Mouse (Mus musculus): ENCODE data around the gene Olfr706.
"Not testable (repeated sequence)": the region's sequence is repeated elsewhere in the genome, so short reads cannot be mapped to it uniquely, and the experiment has no call there.

The Olfr706 gene

DNA sequence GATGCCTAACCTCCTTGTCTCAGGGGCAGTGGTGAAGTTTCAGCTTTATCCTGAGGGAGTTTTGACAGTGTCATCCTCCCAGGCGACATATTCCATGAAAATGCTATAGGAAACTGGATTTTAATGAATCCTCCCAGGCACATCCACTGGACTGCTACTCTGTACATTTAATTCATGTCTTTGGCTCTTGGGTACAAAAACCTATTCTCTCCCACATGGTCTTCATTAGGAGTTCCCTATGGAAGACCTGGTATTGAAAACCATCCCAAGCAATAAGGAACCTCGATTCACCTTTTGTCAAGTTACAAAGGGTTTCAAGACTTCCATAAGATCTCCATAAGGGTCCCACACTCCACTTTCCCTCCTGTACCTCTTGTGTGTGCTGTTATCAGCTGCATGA is at the start of gene Olfr706:
Gene Olfr706, minus strand, starts transcription at position 101 of the 400 bp plus-strand sequence.
- in situ Hi-C loops (cut with MboI; ENCODE audit: low pct_unique_long_range_greater_than_20kb in 1 of 2, low sequenced_read_pairs in 2 of 2, unreplicated experiment in 1 of 2), result no loop called here

GRCm38 (mm10) chr7:106932119-106932518 is 44.2 kb upstream of the Olfr706 start, which contains the start of gene Olfr709-ps1:
Olfr709-ps1 (minus strand) TSS chr7:106932219.
- in situ Hi-C loops (cut with MboI; ENCODE audit: low pct_unique_long_range_greater_than_20kb in 1 of 2, low sequenced_read_pairs in 2 of 2, unreplicated experiment in 1 of 2), result no loop called here

DNA sequence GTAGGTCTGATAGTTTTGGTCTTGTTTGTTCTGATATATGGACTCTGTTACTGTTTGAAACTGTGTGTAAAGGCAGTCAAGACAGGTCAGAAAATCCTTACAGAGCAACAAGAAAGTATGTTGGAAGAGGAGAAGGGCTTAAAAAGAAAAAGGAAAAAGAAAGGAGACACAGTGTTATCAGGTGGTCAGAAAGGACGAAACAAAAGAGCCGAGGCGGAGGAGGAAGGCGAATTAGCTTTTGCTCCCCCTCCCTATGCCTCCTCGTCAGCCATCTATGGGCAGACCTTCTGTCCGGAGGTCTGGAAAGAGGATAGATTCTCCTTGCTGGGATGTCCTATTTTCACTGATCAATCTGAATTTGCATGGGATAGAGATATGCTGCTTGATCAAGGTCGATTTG is 33.0 kb upstream of the Olfr706 start:
- in situ Hi-C loops (cut with MboI; ENCODE audit: low pct_unique_long_range_greater_than_20kb in 1 of 2, low sequenced_read_pairs in 2 of 2, unreplicated experiment in 1 of 2), result not testable (repeated sequence)

GRCm38 (mm10) chr7:106907676-106908075 is 19.7 kb upstream of the Olfr706 start, which contains the start of gene Olfr1532-ps1:
Olfr1532-ps1 (plus strand) TSS chr7:106908001.
- in situ Hi-C loops (cut with MboI; ENCODE audit: low pct_unique_long_range_greater_than_20kb in 1 of 2, low sequenced_read_pairs in 2 of 2, unreplicated experiment in 1 of 2), result no loop called here

GRCm38 (mm10) chr7:106901141-106901540 is 13.2 kb upstream of the Olfr706 start, which contains the start of gene Olfr707:
Olfr707 (minus strand) TSS chr7:106901241.
- in situ Hi-C loops (cut with MboI; ENCODE audit: low pct_unique_long_range_greater_than_20kb in 1 of 2, low sequenced_read_pairs in 2 of 2, unreplicated experiment in 1 of 2), result not testable (repeated sequence)

DNA sequence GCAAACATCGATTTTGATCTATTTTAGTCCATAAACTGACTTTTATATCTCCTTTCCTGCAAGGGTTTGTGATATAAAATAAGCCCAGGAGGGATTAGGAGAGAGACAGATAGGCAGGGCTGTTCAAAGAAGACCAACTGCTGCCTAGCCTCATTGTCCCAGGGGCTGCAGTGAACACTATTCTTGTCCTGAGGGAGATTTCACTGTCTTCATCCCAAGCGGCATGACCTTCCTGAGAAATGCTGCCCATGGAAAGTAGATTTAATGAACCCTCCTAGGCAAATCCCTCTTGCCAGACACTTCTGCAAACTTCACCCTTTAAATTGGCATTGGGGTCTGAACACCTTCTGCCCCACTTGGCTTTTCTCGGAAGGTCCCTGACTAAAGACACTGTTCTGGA is 11.2 kb downstream of the Olfr706 start, which contains the start of gene Olfr705:
Gene Olfr705, minus strand, starts transcription at position 101 of the 400 bp plus-strand sequence.
- in situ Hi-C loops (cut with MboI; ENCODE audit: low pct_unique_long_range_greater_than_20kb in 1 of 2, low sequenced_read_pairs in 2 of 2, unreplicated experiment in 1 of 2), result no loop called here

DNA sequence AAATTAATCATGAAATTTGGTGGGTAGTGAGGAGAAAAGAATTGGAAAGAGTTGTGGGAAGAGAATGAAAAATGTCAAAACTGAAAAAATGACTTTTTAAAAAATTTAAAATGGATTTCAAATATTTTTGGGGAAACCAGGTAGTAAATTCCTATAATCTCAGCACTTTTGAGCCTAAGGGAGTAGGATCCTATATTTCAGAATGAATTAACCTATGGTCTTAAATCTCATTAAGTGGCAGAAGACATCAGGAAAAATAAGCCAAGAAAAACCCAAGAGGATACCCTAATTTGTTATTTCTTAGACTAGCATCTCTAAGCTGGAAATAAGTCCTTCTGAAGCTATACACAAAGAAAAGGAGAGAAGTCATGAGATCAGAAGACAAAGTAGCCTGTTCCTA is 25.1 kb downstream of the Olfr706 start, which contains the start of gene Olfr704:
Gene Olfr704, plus strand, starts transcription at position 301 of the 400 bp plus-strand sequence.
- in situ Hi-C loops (cut with MboI; ENCODE audit: low pct_unique_long_range_greater_than_20kb in 1 of 2, low sequenced_read_pairs in 2 of 2, unreplicated experiment in 1 of 2), result no loop called here

- in situ Hi-C loops (cut with MboI; ENCODE audit: low pct_unique_long_range_greater_than_20kb in 1 of 2, low sequenced_read_pairs in 2 of 2, unreplicated experiment in 1 of 2), result no loop called here
Measured at GRCm38 (mm10) chr7:106843060-106843459, 44.9 kb downstream of the Olfr706 start, which contains the start of gene Olfr703. Olfr703 (plus strand) TSS chr7:106843360.

DNA sequence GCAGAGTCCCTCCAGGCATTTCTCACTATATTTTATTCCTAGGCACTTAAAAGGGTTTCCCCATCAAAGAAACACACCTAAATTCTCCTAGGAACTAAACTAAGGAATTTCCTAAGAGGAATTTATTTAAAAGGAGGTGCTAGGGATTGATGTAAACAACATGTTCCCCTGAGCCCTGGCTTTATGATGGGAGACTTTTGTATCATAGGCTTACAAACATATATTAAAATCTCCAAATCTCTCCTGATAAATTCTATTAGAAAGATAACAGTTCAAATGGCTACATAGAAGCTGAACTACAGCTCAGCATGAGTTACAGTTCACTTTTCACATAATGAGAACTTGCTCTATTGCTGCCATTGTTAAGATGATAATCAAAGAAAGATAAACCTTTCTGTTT is 54.2 kb downstream of the Olfr706 start, which contains the start of gene Olfr702:
Gene Olfr702, minus strand, starts transcription at position 101 of the 400 bp plus-strand sequence.
- in situ Hi-C loops (cut with MboI; ENCODE audit: low pct_unique_long_range_greater_than_20kb in 1 of 2, low sequenced_read_pairs in 2 of 2, unreplicated experiment in 1 of 2), result no loop called here

Measured in mouse embryonic stem cell (cell line).